ENCODE assay signal across 8 mouse cellular contexts in the genomic region with DNA sequence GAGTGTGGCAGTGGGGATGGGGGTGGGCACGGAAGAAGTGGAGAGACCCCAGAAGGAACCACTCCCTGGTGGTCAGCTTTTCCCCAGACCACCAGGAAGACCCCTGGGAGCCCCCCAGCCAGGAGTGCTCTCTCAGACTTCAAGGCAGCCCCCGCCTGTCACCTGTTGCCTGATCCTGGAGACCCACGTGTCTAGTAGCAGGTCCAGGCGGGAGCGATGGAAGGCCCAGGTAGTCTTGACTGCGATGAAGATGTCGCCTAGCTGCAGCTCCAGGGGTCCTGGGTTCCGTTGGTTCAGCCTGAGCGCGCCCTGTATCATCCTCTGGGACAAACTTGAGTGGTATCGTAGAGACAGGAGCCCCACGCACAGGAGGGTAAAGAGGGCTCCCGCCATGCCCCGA. TPM values are rescaled to one million over a fixed set of nuclear protein-coding genes. Genes with fewer than 3 reads are reported as not detected.
DNase-seq lines count a peak whose midpoint lies in the region; ATAC-seq and TF ChIP-seq lines count a peak whose summit lies in the region.

No protein-coding gene starts in this region.

- TF ChIP-seq RAD21 in CH12.LX (IDR thresholded peaks at IDR 0.05; ENCODE audit: low read depth, low read length), result no peak

- TF ChIP-seq POLR2A in CH12.LX (IDR thresholded peaks at IDR 0.05; ENCODE audit: low read depth, low read length), result no peak

- no peaks in the 10 kb centered on the region for H3K36me3 ChIP-seq in heart, embryonic 11.5 days (ENCODE audit: control insufficient read depth, insufficient read depth, low read length)
- peaks cover 5 to 32% of the 10 kb centered on the region in 2 experiments for H3K36me3 ChIP-seq in CH12.LX (replicated peaks in 1 of 2; ENCODE audit: control insufficient read depth in 1 of 2, insufficient read depth in 1 of 2, low read length in 1 of 2)
- no peaks in the 10 kb centered on the region for H3K36me3 ChIP-seq in forebrain, embryonic 16.5 days (ENCODE audit: control insufficient read depth, insufficient read depth)
- H3K36me3 ChIP-seq in liver, embryonic 14.5 days (replicated peaks; ENCODE audit: control insufficient read depth, insufficient read depth, low read depth), result no peaks in the 10 kb centered on the region

- H3K27ac ChIP-seq in heart, embryonic 11.5 days (ENCODE audit: low read depth, low read length), result no peak overlapping the region
- H3K27ac ChIP-seq in CH12.LX (ENCODE audit: insufficient read depth, low read depth), result 0 out of 2 replicates have a peak overlapping the region, but pooled peaks have one; percentile 1
- peak overlapping the region; percentile 96 for H3K27ac ChIP-seq in forebrain, embryonic 16.5 days (ENCODE audit: low read length)
- no peak overlapping the region for H3K27ac ChIP-seq in liver, embryonic 14.5 days

- H3K9me3 ChIP-seq in heart, embryonic 11.5 days (replicated peaks; ENCODE audit: control insufficient read depth, low read length), result peaks cover 3% of the 10 kb centered on the region; the same call in 1 of the 2 replicates
- peaks cover 13% of the 10 kb centered on the region for H3K9me3 ChIP-seq in CH12.LX (replicated peaks; ENCODE audit: low read length)
- H3K9me3 ChIP-seq in forebrain, embryonic 16.5 days (ENCODE audit: control insufficient read depth, low read length), result no peaks in the 10 kb centered on the region
- H3K9me3 ChIP-seq in liver, embryonic 14.5 days (ENCODE audit: control insufficient read depth, low read length), result no peaks in the 10 kb centered on the region

- H3K4me2 ChIP-seq in heart, embryonic 11.5 days, result peak overlapping the region; percentile 50
- peak overlapping the region; percentile 90 for H3K4me2 ChIP-seq in CH12.LX (ENCODE audit: insufficient read depth, low read depth, poor library complexity, severe bottlenecking)
- H3K4me2 ChIP-seq in forebrain, embryonic 16.5 days (ENCODE audit: low read length), result peak overlapping the region; percentile 56
- H3K4me2 ChIP-seq in liver, embryonic 14.5 days (ENCODE audit: low read depth), result peak overlapping the region; percentile 75

- in situ Hi-C loops in CH12.LX (cut with MboI; ENCODE audit: low pct_ligation_motif_present, low pct_unique_long_range_greater_than_20kb, low sequenced_read_pairs), result no loop called here

- no peak for TF ChIP-seq CTCF in CH12.LX (conservative IDR thresholded peaks at IDR 0.05 in 1 of 2, IDR thresholded peaks at IDR 0.05 in 1 of 2; ENCODE audit: low read depth in 2 of 2, low read length in 2 of 2)
- no peak for TF ChIP-seq CTCF in liver, embryonic 14.5 days (IDR thresholded peaks at IDR 0.05; ENCODE audit: low read depth)

- no peak for DNase-seq in heart, adult 11 months
- no peak for DNase-seq in CH12.LX (ENCODE audit: extremely low read depth)
- DNase-seq in liver, embryonic 14.5 days (ENCODE audit: low read depth in 3 of 3, low spot score in 3 of 3), result no peak
- DNase-seq in spleen, adult 18-20 months, result no peak
- DNase-seq in gastrocnemius, adult 18-20 months (ENCODE audit: low spot score), result no peak
- no peak for DNase-seq in gastrocnemius, postnatal 36 days

- intact Hi-C loops in gastrocnemius, postnatal 36 days (cut with DNase I), result no loop called here

- no peak for ATAC-seq in heart, embryonic 11.5 days (replicated peaks; ENCODE audit: insufficient number of reproducible peaks, low FRiP score, low TSS enrichment)
- 0 out of 2 replicates have a peak, but pooled peaks have one; percentile 1 for ATAC-seq in forebrain, embryonic 16.5 days
- ATAC-seq in liver, embryonic 14.5 days (ENCODE audit: insufficient read depth), result peak; percentile 5; the same call in 1 of the 2 replicates

- peak overlapping the region; percentile 46; the same call in 1 of the 2 replicates for H3K9ac ChIP-seq in heart, embryonic 11.5 days (ENCODE audit: low read depth, low read length)
- H3K9ac ChIP-seq in CH12.LX (ENCODE audit: insufficient read depth, low read depth), result peak overlapping the region; percentile 71
- H3K9ac ChIP-seq in forebrain, embryonic 16.5 days (replicated peaks; ENCODE audit: low read depth, low read length), result peak overlapping the region; percentile 55
- H3K9ac ChIP-seq in liver, embryonic 14.5 days (replicated peaks), result peak overlapping the region; percentile 41

- WGBS in heart, embryonic 11.5 days (ENCODE audit: insufficient replicate concordance), result 35% methylated on average over 14 of the region's 14 CpGs
- 23% methylated on average over 14 of the region's 14 CpGs for WGBS in forebrain, embryonic 16.5 days
- WGBS in liver, embryonic 14.5 days (ENCODE audit: insufficient replicate concordance), result 7% methylated on average over 14 of the region's 14 CpGs

- H3K79me2 ChIP-seq in CH12.LX (replicated peaks; ENCODE audit: control insufficient read depth, extremely low read depth, insufficient read depth, poor library complexity, severe bottlenecking), result peaks cover 11% of the 10 kb centered on the region

- H3K4me1 ChIP-seq in heart, embryonic 11.5 days (ENCODE audit: control insufficient read depth, insufficient read depth, low read length), result peaks cover 11% of the 10 kb centered on the region
- H3K4me1 ChIP-seq in CH12.LX (ENCODE audit: control insufficient read depth in 1 of 2, insufficient read depth in 2 of 2), result peaks cover 11 to 40% of the 10 kb centered on the region in 2 experiments
- H3K4me1 ChIP-seq in forebrain, embryonic 16.5 days (replicated peaks; ENCODE audit: control insufficient read depth, insufficient read depth, low read length), result peaks cover 48% of the 10 kb centered on the region
- peaks cover 0 to 7% of the 10 kb centered on the region in 2 experiments; a peak in 2 of 4 replicates for H3K4me1 ChIP-seq in liver, embryonic 14.5 days (replicated peaks; ENCODE audit: control insufficient read depth in 2 of 2, insufficient read depth in 2 of 2, low read length in 1 of 2)

- no peak for TF ChIP-seq EP300 in CH12.LX (IDR thresholded peaks at IDR 0.05; ENCODE audit: low read length)
- no peak for TF ChIP-seq EP300 in liver, embryonic 14.5 days (IDR thresholded peaks at IDR 0.05; ENCODE audit: low read depth)

- H3K4me3 ChIP-seq in heart, embryonic 11.5 days (ENCODE audit: low read depth, low read length), result peak overlapping the region; percentile 27
- peak overlapping the region; percentile 74 to 84 (median 82) for H3K4me3 ChIP-seq in CH12.LX (replicated peaks in 1 of 3; ENCODE audit: low read depth in 2 of 3, low read length in 2 of 3, poor library complexity in 1 of 3)
- H3K4me3 ChIP-seq in forebrain, embryonic 16.5 days (replicated peaks; ENCODE audit: low read length), result peak overlapping the region; percentile 38
- H3K4me3 ChIP-seq in liver, embryonic 14.5 days (ENCODE audit: insufficient read depth in 1 of 2, low read depth in 2 of 2, low read length in 2 of 2), result peak overlapping the region; percentile 44 to 45

- H3K27me3 ChIP-seq in heart, embryonic 11.5 days (ENCODE audit: control insufficient read depth, insufficient read depth, low read length), result no peaks in the 10 kb centered on the region; the same call in 1 of the 2 replicates
- H3K27me3 ChIP-seq in CH12.LX (replicated peaks), result peaks cover 1% of the 10 kb centered on the region
- no peaks in the 10 kb centered on the region for H3K27me3 ChIP-seq in forebrain, embryonic 16.5 days (replicated peaks; ENCODE audit: control insufficient read depth, insufficient read depth, low read length)
- no peaks in the 10 kb centered on the region for H3K27me3 ChIP-seq in liver, embryonic 14.5 days (ENCODE audit: control insufficient read depth, insufficient read depth, low read length)

- dilution Hi-C loops in CH12.LX (cut with MboI; ENCODE audit: extremely low pct_ligation_motif_present, extremely low pct_unique_long_range_greater_than_20kb, low sequenced_read_pairs), result no loop called here

TF ChIP-seq in CH12.LX, 34 proteins besides CTCF, POLR2A, EP300 and RAD21 (continues in another document):
- TF ChIP-seq MAFK (IDR thresholded peaks at IDR 0.05; ENCODE audit: insufficient replicate concordance, low read length) (no peak), CHD1 (IDR thresholded peaks at IDR 0.05; ENCODE audit: low read depth, low read length) (no peak), ETS1 (conservative IDR thresholded peaks at IDR 0.05; ENCODE audit: low read depth, low read length) (no peak), NRF1 (IDR thresholded peaks at IDR 0.05; ENCODE audit: low read depth, low read length) (no peak), MAX (IDR thresholded peaks at IDR 0.05; ENCODE audit: low read length) (peak; percentile 26; the same call in 1 of the 2 replicates)

RNA-seq across cellular contexts. Expression of a gene that starts 0.4 kb away (rescaled TPM):
- polyA plus RNA-seq in heart, embryonic 11.5 days (2014; fragmentation: Nextera tagmentation; extraction: Ambion mirVana), result 3.0 and 3.7 TPM in 2 replicates
- total RNA-seq in CH12.LX (2012; rRNA removed), result 35.2 and 43.2 TPM in 2 replicates
- 46.5 and 52.5 TPM in 2 replicates for total RNA-seq in CH12.LX (2014; rRNA removed)
- 57.7 and 63.7 TPM in 2 replicates for polyA plus RNA-seq in CH12.LX (2012; ENCODE audit: insufficient read length, low read depth)
- polyA plus RNA-seq in forebrain, embryonic 16.5 days (2015; fragmentation: Nextera tagmentation; extraction: Ambion mirVana), result 58.1 and 67.0 TPM in 2 replicates
- 3.4 and 3.7 TPM in 2 replicates for polyA plus RNA-seq in liver, embryonic 14.5 days (2012; rRNA removed)
- polyA plus RNA-seq in liver, embryonic 14.5 days (2014; fragmentation: Nextera tagmentation; extraction: Ambion mirVana), result 2.9 and 3.6 TPM in 2 replicates
- 1 to 10 TPM; 1.8 to 3.6 TPM for total RNA-seq in gastrocnemius, adult 18-20 months (2021)
- total RNA-seq in gastrocnemius, postnatal 36 days (2021), result 1 to 10 TPM; 3.3 TPM

RNA-seq across cellular contexts. Expression of a gene that starts 30.0 kb away (rescaled TPM):
- polyA plus RNA-seq in heart, embryonic 11.5 days (2014; fragmentation: Nextera tagmentation; extraction: Ambion mirVana), result 3.7 and 4.2 TPM in 2 replicates
- total RNA-seq in CH12.LX (2012; rRNA removed) (0.08 TPM in 1 of 2 replicates, not detected in the other), CH12.LX (2014; rRNA removed) (not detected in 2 replicates)
- not detected in 2 replicates for polyA plus RNA-seq in CH12.LX (2012; ENCODE audit: insufficient read length, low read depth)
- 1.3 and 1.4 TPM in 2 replicates for polyA plus RNA-seq in forebrain, embryonic 16.5 days (2015; fragmentation: Nextera tagmentation; extraction: Ambion mirVana)
- 2.2 and 2.5 TPM in 2 replicates for polyA plus RNA-seq in liver, embryonic 14.5 days (2012; rRNA removed)
- polyA plus RNA-seq in liver, embryonic 14.5 days (2014; fragmentation: Nextera tagmentation; extraction: Ambion mirVana), result 1.1 and 1.3 TPM in 2 replicates
- 1 to 10 TPM; 4.1 to 6.5 TPM for total RNA-seq in gastrocnemius, adult 18-20 months (2021)
- 1 to 10 TPM; 5.6 to 6.6 TPM for total RNA-seq in gastrocnemius, postnatal 36 days (2021)

RNA-seq across cellular contexts. Expression of a gene that starts 54.3 kb away (rescaled TPM):
- polyA plus RNA-seq in heart, embryonic 11.5 days (2014; fragmentation: Nextera tagmentation; extraction: Ambion mirVana), result not detected in 2 replicates
- total RNA-seq in CH12.LX (2012; rRNA removed) (not detected in 2 replicates), CH12.LX (2014; rRNA removed) (not detected in 2 replicates)
- 0.06 TPM in 1 of 2 replicates, not detected in the other for polyA plus RNA-seq in CH12.LX (2012; ENCODE audit: insufficient read length, low read depth)
- 6.4 and 8.2 TPM in 2 replicates for polyA plus RNA-seq in forebrain, embryonic 16.5 days (2015; fragmentation: Nextera tagmentation; extraction: Ambion mirVana)
- polyA plus RNA-seq in liver, embryonic 14.5 days (2012; rRNA removed), result not detected in 2 replicates
- polyA plus RNA-seq in liver, embryonic 14.5 days (2014; fragmentation: Nextera tagmentation; extraction: Ambion mirVana), result 0.04 TPM in 1 of 2 replicates, not detected in the other
- total RNA-seq in gastrocnemius, adult 18-20 months (2021), result under 1 TPM; 0.02 to 0.05 TPM
- total RNA-seq in gastrocnemius, postnatal 36 days (2021), result under 1 TPM; 0.02 to 0.08 TPM

Comparison
In these comparisons a context has a peak if more than half of its experiments do, and no peak if none do; other contexts are left out.
1. H3K27ac ChIP-seq: peak in CH12.LX (single experiment) and forebrain, embryonic 16.5 days (single experiment); none in heart, embryonic 11.5 days (single experiment) and liver, embryonic 14.5 days (single experiment).
2. H3K4me3 ChIP-seq: peak in every context shown above with its lines; median percentile 82 in CH12.LX; 44 in liver, embryonic 14.5 days; 38 in forebrain, embryonic 16.5 days; 27 in heart, embryonic 11.5 days.
3. RNA of a gene that starts 0.4 kb away (polyA plus RNA-seq): 57.7 to 63.7 TPM in CH12.LX and 58.1 to 67.0 TPM in forebrain, embryonic 16.5 days; 2.9 to 3.7 TPM in liver, embryonic 14.5 days and 3.0 to 3.7 TPM in heart, embryonic 11.5 days; every median in the first group is over 10 times any median in the second.
4. Peak in every context shown above with its lines, with median percentiles within 50 percentile points of each other: H3K4me2 ChIP-seq and H3K9ac ChIP-seq.